Mouse (Mus musculus) CH12.LX (cell line): ENCODE data around the gene Grwd1.

ENCODE experiments used
- CHD1 ChIP-seq: IDR thresholded peaks from 2 replicates; pipeline ENCODE4 v1.6.1; 2012; ENCODE audit warnings: low read depth, low read length, improper control_type of control experiment, inconsistent platforms
- CTCF ChIP-seq, 2 experiments: IDR thresholded peaks in 1 of 2; conservative IDR thresholded peaks in 1 of 2; 2 replicates each; pipeline ENCODE4 v1.5.1; 2011 to 2012; ENCODE audit warnings: low read depth in 2 of 2, low read length in 2 of 2, improper control_type of control experiment in 1 of 2, inconsistent platforms in 1 of 2, mild to moderate bottlenecking in 1 of 2, moderate library complexity in 1 of 2
- JUN ChIP-seq: IDR thresholded peaks from 2 replicates; pipeline ENCODE4 v1.6.1; 2011; ENCODE audit warnings: low read depth, mild to moderate bottlenecking, low read length, improper control_type of control experiment, moderate library complexity; ENCODE audit not compliant: insufficient read depth
- MAX ChIP-seq: IDR thresholded peaks from 2 replicates; pipeline ENCODE4 v1.6.1; 2011; ENCODE audit warnings: low read length, improper control_type of control experiment
- MAZ ChIP-seq: IDR thresholded peaks from 2 replicates; pipeline ENCODE4 v1.6.1; 2012; ENCODE audit warnings: low read depth, mild to moderate bottlenecking, inconsistent platforms, low read length, improper control_type of control experiment, moderate library complexity
- POLR2A ChIP-seq: IDR thresholded peaks from 2 replicates; pipeline ENCODE4 v1.6.1; 2011; ENCODE audit warnings: low read depth, mild to moderate bottlenecking, improper control_type of control experiment, low read length
- USF1 ChIP-seq: IDR thresholded peaks from 2 replicates; pipeline ENCODE4 v1.6.1; 2014; ENCODE audit warnings: low read depth, mild to moderate bottlenecking, inconsistent platforms, low read length, improper control_type of control experiment
- ZMIZ1 ChIP-seq: IDR thresholded peaks from 2 replicates; pipeline ENCODE4 v1.6.1; 2012; ENCODE audit warnings: low read depth, mild to moderate bottlenecking, inconsistent platforms, low read length, improper control_type of control experiment

- no peak for TF ChIP-seq CTCF (conservative IDR thresholded peaks at IDR 0.05 in 1 of 2, IDR thresholded peaks at IDR 0.05 in 1 of 2; ENCODE audit: low read depth in 2 of 2, low read length in 2 of 2)
- TF ChIP-seq JUN, result no peak
- no peak for TF ChIP-seq MAX
- no peak for TF ChIP-seq MAZ
- TF ChIP-seq USF1, result no peak
- TF ChIP-seq CHD1, result no peak
- no peak for TF ChIP-seq POLR2A
- TF ChIP-seq ZMIZ1, result no peak
Observed at GRCm38 (mm10) chr7:45798511-45798836, 32.3 kb downstream of the Grwd1 start.
